Mouse (Mus musculus): Measurements from ENCODE around the gene Ftl1. TPM values are rescaled to one million over a fixed set of nuclear protein-coding genes. Genes with fewer than 3 reads are reported as not detected.
"Not testable (repeated sequence)": the region's sequence is repeated elsewhere in the genome, so short reads cannot be mapped to it uniquely, and the experiment has no call there.

The Ftl1 gene
- polyA plus RNA-seq, 1 experiment from 2014 or later = 4,320 TPM

DNA sequence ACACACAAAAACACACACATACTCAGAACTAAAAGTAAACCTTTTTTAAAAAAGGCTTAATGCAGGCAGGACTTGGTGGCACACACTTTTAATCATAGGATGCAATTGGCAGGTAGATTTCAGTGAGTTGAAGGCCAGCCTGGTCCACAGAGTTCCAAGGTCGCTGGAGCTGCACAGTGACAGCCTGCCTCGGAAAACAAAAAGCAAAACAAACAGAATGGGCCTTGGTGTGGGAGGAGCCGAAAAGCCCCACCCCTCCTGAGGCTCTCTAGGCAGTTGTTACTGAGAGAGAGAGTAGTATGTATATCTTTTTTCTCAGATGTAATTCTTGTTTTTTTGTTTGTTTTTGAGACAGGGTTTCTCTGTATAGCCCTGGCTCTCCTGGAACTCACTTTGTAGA is 31.6 kb upstream of the Ftl1 start:
- Histone ChIP-seq H3K27ac (ENCODE audit: low read depth, low read length) (no peak overlapping the region), H3K4me1 (ENCODE audit: control insufficient read depth, insufficient read depth, low read length) (0 out of 2 replicates have a peak, but pooled peaks cover 3% of the 10 kb centered on the region), H3K9ac (ENCODE audit: low read depth, low read length) (no peak overlapping the region), H3K27me3 (ENCODE audit: control insufficient read depth, insufficient read depth, low read length) (no peaks in the 10 kb centered on the region), H3K4me3 (ENCODE audit: low read depth, low read length) (no peak overlapping the region), H3K4me2 (peak overlapping the region; percentile 27), H3K36me3 (ENCODE audit: control insufficient read depth, insufficient read depth, low read length) (peaks cover 27% of the 10 kb centered on the region), H3K9me3 (replicated peaks; ENCODE audit: control insufficient read depth, low read length) (no peaks in the 10 kb centered on the region)
- ATAC-seq (replicated peaks; ENCODE audit: insufficient number of reproducible peaks, low FRiP score, low TSS enrichment) = no peak
- 26% methylated on average over 3 of the region's 3 CpGs for WGBS (ENCODE audit: insufficient replicate concordance)

DNA sequence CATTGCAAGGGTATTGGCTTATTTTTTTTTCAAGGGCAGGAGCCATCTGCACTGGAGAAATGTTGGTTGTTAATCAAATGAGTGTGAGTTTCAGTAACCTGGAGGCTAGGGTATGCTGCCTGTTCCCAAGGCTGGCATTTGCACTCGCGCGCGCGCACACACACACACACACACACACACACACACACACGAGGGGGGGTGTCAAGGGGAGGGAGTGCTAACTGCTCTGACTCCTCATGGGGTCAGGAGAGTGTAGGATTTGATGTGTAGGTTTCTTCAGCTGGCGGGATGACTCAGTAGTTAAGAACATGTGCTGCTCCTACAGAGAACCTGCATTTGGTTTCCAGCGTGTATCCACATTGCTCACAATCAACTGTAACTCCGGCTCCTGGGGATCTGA is 31.1 kb upstream of the Ftl1 start:
- WGBS (ENCODE audit: insufficient replicate concordance) = 40% methylated on average over 9 of the region's 9 CpGs
- Histone ChIP-seq H3K27ac (ENCODE audit: low read depth, low read length) (no peak overlapping the region), H3K9ac (ENCODE audit: low read depth, low read length) (no peak overlapping the region), H3K4me1 (ENCODE audit: control insufficient read depth, insufficient read depth, low read length) (0 out of 2 replicates have a peak, but pooled peaks cover 3% of the 10 kb centered on the region), H3K4me2 (peak overlapping the region; percentile 27), H3K27me3 (ENCODE audit: control insufficient read depth, insufficient read depth, low read length) (no peaks in the 10 kb centered on the region), H3K4me3 (ENCODE audit: low read depth, low read length) (no peak overlapping the region), H3K36me3 (ENCODE audit: control insufficient read depth, insufficient read depth, low read length) (peaks cover 27% of the 10 kb centered on the region), H3K9me3 (replicated peaks; ENCODE audit: control insufficient read depth, low read length) (no peaks in the 10 kb centered on the region)
- ATAC-seq (replicated peaks; ENCODE audit: insufficient number of reproducible peaks, low FRiP score, low TSS enrichment) = 0 out of 2 replicates have a peak, but pooled peaks have one; percentile 12

GRCm38 (mm10) chr7:45489578-45489977 is 29.9 kb upstream of the Ftl1 start:
- no peak overlapping the region for H3K4me3 ChIP-seq (ENCODE audit: low read depth, low read length)
- H3K27me3 ChIP-seq (ENCODE audit: control insufficient read depth, insufficient read depth, low read length) = no peaks in the 10 kb centered on the region
- 0 out of 2 replicates have a peak overlapping the region, but pooled peaks have one; percentile 76 for H3K4me2 ChIP-seq
- 0 out of 2 replicates have a peak, but pooled peaks cover 3% of the 10 kb centered on the region for H3K4me1 ChIP-seq (ENCODE audit: control insufficient read depth, insufficient read depth, low read length)
- peaks cover 17% of the 10 kb centered on the region for H3K36me3 ChIP-seq (ENCODE audit: control insufficient read depth, insufficient read depth, low read length)
- no peak for ATAC-seq (replicated peaks; ENCODE audit: insufficient number of reproducible peaks, low FRiP score, low TSS enrichment)
- no peak overlapping the region for H3K9ac ChIP-seq (ENCODE audit: low read depth, low read length)
- WGBS (ENCODE audit: insufficient replicate concordance) = 55% methylated on average over 7 of the region's 7 CpGs
- H3K27ac ChIP-seq (ENCODE audit: low read depth, low read length) = no peak overlapping the region
- no peaks in the 10 kb centered on the region for H3K9me3 ChIP-seq (replicated peaks; ENCODE audit: control insufficient read depth, low read length)

- Histone ChIP-seq H3K4me3 (ENCODE audit: low read depth, low read length) (peak within 1 kb of the TSS; percentile 55), H3K36me3 (ENCODE audit: control insufficient read depth, insufficient read depth, low read length) (peaks cover 8% of the 10 kb centered on the region; the same call in 1 of the 2 replicates), H3K9me3 (replicated peaks; ENCODE audit: control insufficient read depth, low read length) (no peaks in the 10 kb centered on the region), H3K27ac (ENCODE audit: low read depth, low read length) (peak within 1 kb of the TSS; percentile 57; the same call in 1 of the 2 replicates), H3K4me1 (ENCODE audit: control insufficient read depth, insufficient read depth, low read length) (0 out of 2 replicates have a peak, but pooled peaks cover 3% of the 10 kb centered on the region), H3K9ac (ENCODE audit: low read depth, low read length) (peak within 1 kb of the TSS; percentile 80), H3K4me2 (peak within 1 kb of the TSS; percentile 76), H3K27me3 (ENCODE audit: control insufficient read depth, insufficient read depth, low read length) (no peaks in the 10 kb centered on the region)
- ATAC-seq (replicated peaks; ENCODE audit: insufficient number of reproducible peaks, low FRiP score, low TSS enrichment) = peak; percentile 31
- WGBS (ENCODE audit: insufficient replicate concordance) = 6% methylated on average over 38 of the region's 38 CpGs
These were observed 28.9 kb upstream of the Ftl1 start, which contains the start of gene Dhdh for GRCm38 (mm10) chr7:45488293-45489204. TSS of gene Dhdh (minus strand) at chr7:45488805.

- peak overlapping the region; percentile 80 for H3K9ac ChIP-seq (ENCODE audit: low read depth, low read length)
- H3K9me3 ChIP-seq (replicated peaks; ENCODE audit: control insufficient read depth, low read length) = no peaks in the 10 kb centered on the region
- H3K4me1 ChIP-seq (ENCODE audit: control insufficient read depth, insufficient read depth, low read length) = 0 out of 2 replicates have a peak, but pooled peaks cover 3% of the 10 kb centered on the region
- H3K4me2 ChIP-seq = peak overlapping the region; percentile 76
- ATAC-seq (replicated peaks; ENCODE audit: insufficient number of reproducible peaks, low FRiP score, low TSS enrichment) = no peak
- 29% methylated on average over 11 of the region's 11 CpGs for WGBS (ENCODE audit: insufficient replicate concordance)
- H3K4me3 ChIP-seq (ENCODE audit: low read depth, low read length) = peak overlapping the region; percentile 55
- H3K27ac ChIP-seq (ENCODE audit: low read depth, low read length) = peak overlapping the region; percentile 54; the same call in 1 of the 2 replicates
- no peaks in the 10 kb centered on the region for H3K27me3 ChIP-seq (ENCODE audit: control insufficient read depth, insufficient read depth, low read length)
- H3K36me3 ChIP-seq (ENCODE audit: control insufficient read depth, insufficient read depth, low read length) = peaks cover 5% of the 10 kb centered on the region; the same call in 1 of the 2 replicates
These were observed 28.2 kb upstream of the Ftl1 start for GRCm38 (mm10) chr7:45487861-45488292.

- 0 out of 2 replicates have a peak, but pooled peaks cover 3% of the 10 kb centered on the region for H3K4me1 ChIP-seq (ENCODE audit: control insufficient read depth, insufficient read depth, low read length)
- no peaks in the 10 kb centered on the region for H3K9me3 ChIP-seq (replicated peaks; ENCODE audit: control insufficient read depth, low read length)
- no peak within 1 kb of the TSS for H3K4me3 ChIP-seq (ENCODE audit: low read depth, low read length)
- no peaks in the 10 kb centered on the region for H3K27me3 ChIP-seq (ENCODE audit: control insufficient read depth, insufficient read depth, low read length)
- no peaks in the 10 kb centered on the region for H3K36me3 ChIP-seq (ENCODE audit: control insufficient read depth, insufficient read depth, low read length)
- 79% methylated on average over 12 of the region's 12 CpGs for WGBS (ENCODE audit: insufficient replicate concordance)
- no peak for ATAC-seq (replicated peaks; ENCODE audit: insufficient number of reproducible peaks, low FRiP score, low TSS enrichment)
- H3K9ac ChIP-seq (ENCODE audit: low read depth, low read length) = no peak within 1 kb of the TSS
- no peak within 1 kb of the TSS for H3K27ac ChIP-seq (ENCODE audit: low read depth, low read length)
- no peak within 1 kb of the TSS for H3K4me2 ChIP-seq
These were observed 27.2 kb upstream of the Ftl1 start, which contains the start of gene Gm45808 for GRCm38 (mm10) chr7:45486761-45487415. TSS of gene Gm45808 (minus strand) at chr7:45486811.

GRCm38 (mm10) chr7:45486158-45486557 is 26.5 kb upstream of the Ftl1 start:
- no peak overlapping the region for H3K4me3 ChIP-seq (ENCODE audit: low read depth, low read length)
- H3K4me2 ChIP-seq = no peak overlapping the region
- no peaks in the 10 kb centered on the region for H3K36me3 ChIP-seq (ENCODE audit: control insufficient read depth, insufficient read depth, low read length)
- H3K27ac ChIP-seq (ENCODE audit: low read depth, low read length) = no peak overlapping the region
- no peaks in the 10 kb centered on the region for H3K27me3 ChIP-seq (ENCODE audit: control insufficient read depth, insufficient read depth, low read length)
- ATAC-seq (replicated peaks; ENCODE audit: insufficient number of reproducible peaks, low FRiP score, low TSS enrichment) = no peak
- H3K9me3 ChIP-seq (replicated peaks; ENCODE audit: control insufficient read depth, low read length) = no peaks in the 10 kb centered on the region
- WGBS (ENCODE audit: insufficient replicate concordance) = 49% methylated on average over 7 of the region's 7 CpGs
- H3K9ac ChIP-seq (ENCODE audit: low read depth, low read length) = no peak overlapping the region
- 0 out of 2 replicates have a peak, but pooled peaks cover 3% of the 10 kb centered on the region for H3K4me1 ChIP-seq (ENCODE audit: control insufficient read depth, insufficient read depth, low read length)

GRCm38 (mm10) chr7:45484985-45485384 is 25.3 kb upstream of the Ftl1 start:
- H3K9me3 ChIP-seq (replicated peaks; ENCODE audit: control insufficient read depth, low read length); H3K4me1 ChIP-seq (ENCODE audit: control insufficient read depth, insufficient read depth, low read length); H3K9ac ChIP-seq (ENCODE audit: low read depth, low read length); ATAC-seq (replicated peaks; ENCODE audit: insufficient number of reproducible peaks, low FRiP score, low TSS enrichment); H3K27ac ChIP-seq (ENCODE audit: low read depth, low read length); H3K4me3 ChIP-seq (ENCODE audit: low read depth, low read length); H3K27me3 ChIP-seq (ENCODE audit: control insufficient read depth, insufficient read depth, low read length); H3K36me3 ChIP-seq (ENCODE audit: control insufficient read depth, insufficient read depth, low read length); H3K4me2 ChIP-seq: not testable (repeated sequence)
- WGBS (ENCODE audit: insufficient replicate concordance) = 90% methylated on average over 5 of the region's 5 CpGs

Measured in heart, embryonic 11.5 days (tissue).